Mouse (Mus musculus) kidney, adult 8-10 months (tissue): ENCODE measurements around the gene Wasf3.
"Not testable (repeated sequence)": the region's sequence is repeated elsewhere in the genome, so short reads cannot be mapped to it uniquely, and the experiment has no call there.

ENCODE experiments used
- DNase-seq, 2 experiments: peaks; one replicate each; pipeline ENCODE4 v3.0.0; 2022

The Wasf3 gene

DNA sequence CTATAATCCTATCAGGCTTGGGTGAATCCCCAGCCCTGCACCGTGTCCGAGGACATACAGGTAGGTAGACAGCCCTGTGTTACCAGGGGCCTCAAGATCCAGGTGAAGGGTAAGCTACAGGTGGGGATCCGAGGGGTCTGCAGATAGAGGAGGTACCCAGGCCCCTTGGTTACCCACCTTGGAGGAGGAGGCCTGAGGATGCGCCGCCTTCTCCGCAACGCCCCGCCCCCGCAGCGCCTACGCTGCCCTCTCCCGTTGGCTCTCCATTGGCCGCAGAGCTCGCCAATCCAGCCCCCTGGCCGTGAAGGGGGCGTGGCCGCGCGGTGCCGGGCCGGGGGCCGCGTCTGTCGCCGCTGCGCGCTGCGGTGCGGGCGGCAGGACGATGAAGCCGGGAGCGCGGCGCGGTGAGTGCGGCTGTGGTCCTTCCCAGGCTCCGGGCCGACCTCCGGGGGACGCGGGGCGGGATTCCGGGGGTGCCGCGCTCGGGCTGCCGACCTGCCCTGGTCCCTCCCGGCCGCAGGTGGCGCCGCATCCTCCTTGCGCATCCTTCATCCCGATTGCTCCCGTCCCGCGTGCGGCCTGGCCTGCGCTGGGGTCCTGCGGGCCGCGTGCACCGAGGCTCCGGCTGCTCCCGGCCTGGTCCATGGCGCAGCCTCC, at the start of gene Wasf3:
Wasf3 (plus strand) TSS at position 51 of the 657 bp plus-strand sequence.
- peak; percentile 48 to 49 for DNase-seq

DNA sequence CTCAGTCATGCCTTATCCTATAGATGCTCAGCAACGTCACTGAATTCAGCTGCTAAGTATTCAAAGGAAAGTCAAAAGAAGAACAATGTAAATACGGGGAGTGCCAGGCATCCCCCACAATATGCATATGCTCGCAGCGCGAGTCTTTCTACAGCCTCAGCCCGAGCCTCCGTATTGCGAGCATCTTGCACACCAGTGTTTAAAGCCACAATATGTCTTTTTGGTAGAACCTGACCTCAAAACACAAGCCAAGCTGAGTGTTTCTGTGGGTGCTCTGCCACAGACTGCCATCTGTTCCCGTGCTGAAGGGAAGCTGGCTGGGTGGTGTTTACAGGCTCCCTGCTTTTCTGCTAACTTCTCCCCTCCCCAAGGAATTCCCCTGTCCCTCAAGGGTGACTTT, 46.7 kb upstream of the Wasf3 start:
- no peak for DNase-seq

DNA sequence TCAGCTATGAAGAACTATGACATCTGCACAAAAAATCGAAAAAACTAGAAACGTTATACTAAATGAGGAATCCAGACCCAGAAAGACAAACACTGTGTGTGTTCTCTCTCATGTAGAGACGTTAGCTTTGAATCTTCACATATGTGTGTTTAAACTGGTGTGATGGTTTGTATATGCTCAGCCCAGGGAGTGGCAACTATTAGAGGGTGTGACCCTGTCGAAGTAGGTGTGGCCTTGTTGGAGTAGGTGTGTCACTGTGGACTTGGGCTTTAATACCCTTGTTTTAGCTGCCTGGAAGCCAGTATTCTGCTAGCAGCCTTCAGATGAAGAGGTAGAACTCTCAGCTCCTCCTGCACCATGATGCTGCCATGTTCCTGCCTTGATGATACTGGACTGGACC, 44.7 kb upstream of the Wasf3 start:
- DNase-seq: no peak

DNA sequence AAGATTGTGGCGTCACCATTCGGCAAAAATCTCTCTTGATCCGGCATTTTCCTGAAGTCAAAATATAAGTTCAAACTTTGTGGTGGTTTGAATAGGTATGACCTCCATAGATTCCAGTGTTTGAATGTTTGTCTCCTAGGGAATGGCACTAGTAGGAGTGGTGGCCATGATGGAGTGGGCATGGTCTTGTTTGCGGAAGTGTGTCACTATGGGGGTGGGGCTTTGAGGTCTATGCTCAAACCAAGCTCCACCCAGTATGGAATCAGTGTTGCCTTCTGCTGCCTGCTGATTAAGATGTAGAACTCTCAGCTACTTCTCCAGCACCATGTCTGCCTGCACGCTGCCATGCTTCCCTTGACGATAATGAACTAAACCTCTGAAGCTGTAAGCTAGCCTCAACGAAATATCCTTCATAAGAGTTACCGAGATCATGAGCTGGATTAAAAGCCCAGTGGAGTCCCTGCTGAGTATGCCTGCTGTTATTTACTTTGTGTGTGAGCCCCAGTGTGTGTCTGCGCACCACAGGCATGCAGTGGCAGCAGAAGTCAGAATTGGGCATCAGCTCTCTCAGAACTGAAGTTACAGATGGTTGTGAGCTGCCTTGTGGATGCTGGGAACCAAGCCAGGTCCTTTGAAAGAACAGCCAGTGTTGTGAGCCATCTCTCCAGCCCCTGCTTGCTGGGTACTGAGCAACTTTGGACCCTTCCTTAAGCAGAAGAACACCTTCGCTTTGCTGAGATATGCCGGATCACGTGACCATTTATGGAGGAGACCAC, 39.7 kb upstream of the Wasf3 start:
- DNase-seq: no peak

DNA sequence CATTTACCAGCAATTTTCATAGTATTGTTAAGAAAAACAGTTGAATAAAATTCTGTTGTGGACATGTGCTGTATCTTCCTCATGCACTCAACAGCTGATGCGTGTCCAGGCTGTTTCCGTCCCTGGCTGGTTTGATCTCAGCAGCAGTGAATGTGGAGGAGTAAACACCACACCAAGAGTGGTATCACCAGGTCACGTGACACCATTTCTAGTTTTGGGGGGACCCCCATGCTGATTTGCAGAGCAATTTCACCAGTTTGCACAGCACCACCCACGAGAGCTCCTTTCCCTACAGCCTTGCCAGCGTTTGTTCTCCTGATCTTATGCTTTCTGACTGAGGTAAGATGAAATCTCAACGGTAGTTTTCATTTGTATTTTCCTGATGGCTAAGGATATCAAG, 37.7 kb upstream of the Wasf3 start:
- no peak for DNase-seq

DNA sequence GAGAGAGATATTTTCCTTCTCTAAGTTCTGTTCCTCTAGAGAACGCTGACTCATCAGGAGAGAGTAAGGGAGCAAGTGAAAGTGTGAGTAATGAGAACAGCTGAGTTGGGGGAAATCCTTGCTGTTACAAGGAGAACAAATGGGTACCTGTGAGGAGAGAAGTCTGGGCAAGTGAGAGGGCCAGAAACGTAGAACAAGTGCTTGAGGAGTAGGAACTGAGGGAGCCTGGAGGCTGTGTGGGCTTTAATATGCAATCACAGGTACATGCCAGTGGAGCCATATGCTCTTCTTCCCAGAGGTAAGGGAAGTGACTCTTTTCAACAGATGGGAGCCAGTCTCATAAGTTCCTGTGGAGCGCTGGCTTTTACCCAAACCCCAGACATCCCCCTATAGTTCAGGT, 35.6 kb upstream of the Wasf3 start:
- no peak for DNase-seq

DNA sequence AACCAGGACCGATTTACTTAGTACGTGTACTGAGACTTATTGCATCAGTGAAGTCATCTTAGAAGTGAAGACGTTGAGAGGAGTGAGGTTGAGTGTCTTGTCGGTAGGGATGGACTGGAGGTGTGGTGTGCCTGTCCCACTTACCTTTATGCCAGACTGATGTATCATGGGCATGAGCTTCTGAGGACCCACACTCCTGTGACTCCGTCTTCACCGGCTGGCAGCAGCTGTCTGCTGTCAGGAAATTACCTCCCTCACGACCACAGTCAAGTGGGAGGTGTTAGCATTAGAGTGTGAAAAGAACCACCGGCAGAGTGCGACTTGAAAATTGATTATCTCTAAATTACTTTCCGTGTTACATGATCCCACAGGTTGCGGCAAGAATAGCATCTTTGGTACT, 34.0 kb upstream of the Wasf3 start:
- DNase-seq: no peak

DNA sequence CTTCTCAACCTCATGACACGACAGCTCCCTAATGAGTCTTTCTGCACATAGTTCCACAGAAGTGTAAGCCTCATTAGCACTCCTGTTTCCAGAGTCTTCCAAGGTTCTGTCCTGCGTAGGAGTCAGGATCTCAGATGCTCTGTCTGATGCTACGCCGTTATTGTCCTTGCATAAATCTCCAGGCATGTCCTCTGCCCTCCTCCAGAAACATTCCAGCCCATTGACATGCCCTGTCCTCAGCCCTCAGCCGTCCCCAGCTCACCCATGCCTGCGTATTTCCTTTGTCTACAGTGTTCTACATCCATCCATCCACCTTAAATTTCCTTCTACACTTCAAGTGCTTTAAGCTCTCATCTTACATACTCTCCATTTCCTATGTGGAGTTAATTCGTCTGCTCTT, 32.8 kb upstream of the Wasf3 start:
- no peak for DNase-seq

DNA sequence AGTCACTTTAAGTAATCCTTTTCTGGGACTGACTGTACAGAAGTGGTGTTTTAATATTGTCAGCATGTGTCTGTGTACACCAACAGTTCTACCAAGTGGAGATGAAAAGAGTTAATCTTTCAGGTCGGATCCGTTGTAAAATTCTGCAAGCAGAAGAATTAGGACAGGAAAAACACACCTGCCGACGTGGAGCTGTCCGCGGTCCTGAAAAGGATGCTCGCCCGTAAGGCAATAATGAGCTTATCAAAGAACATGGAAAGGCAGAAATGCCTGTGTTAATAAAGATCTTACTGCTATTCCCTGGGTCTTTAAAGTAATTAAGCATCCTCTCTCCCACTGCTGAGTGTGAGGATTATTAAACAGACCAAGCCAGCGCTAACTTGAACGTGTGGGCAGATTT, 24.4 kb upstream of the Wasf3 start:
- peak in 1 of 2 experiments; percentile 25 for DNase-seq

DNA sequence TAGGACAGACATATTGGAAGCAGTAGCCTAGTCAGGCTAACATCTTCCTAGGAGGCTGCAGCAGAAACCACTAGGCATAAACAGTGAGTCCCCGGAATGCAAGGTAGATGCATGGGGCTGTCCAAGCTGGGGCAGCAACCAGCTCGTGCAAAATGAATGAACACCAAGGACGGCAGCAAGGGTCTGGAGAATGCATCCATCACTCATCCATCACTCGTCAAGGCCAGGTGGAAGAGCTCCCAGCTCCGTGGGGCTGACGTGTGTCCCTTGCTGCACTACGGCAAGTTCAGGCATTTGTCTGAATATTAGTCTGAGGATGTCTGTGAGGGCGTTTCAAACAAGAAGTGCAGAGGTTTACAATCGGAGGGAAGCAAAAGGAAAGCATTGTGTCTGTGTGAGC, 22.1 kb upstream of the Wasf3 start:
- no peak for DNase-seq

DNA sequence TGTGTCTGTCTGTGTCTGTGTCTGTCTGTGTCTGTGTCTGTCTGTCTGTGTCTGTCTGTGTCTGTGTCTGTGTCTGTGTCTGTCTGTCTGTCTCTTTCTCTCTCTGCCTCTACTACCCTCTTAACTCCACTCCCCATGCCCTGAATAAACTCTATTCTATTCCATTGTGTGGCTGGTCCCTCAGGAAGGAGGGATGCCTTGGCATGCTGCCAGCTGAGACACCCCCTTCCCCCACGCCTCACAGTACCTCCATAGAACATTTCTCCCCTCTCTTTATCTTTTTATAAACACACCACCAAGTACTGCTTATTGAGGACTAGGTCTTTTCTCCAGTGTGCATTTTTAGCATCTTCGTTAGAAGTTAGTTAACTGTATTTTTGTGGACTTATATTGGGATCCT, 16.4 kb upstream of the Wasf3 start:
- no peak for DNase-seq

DNA sequence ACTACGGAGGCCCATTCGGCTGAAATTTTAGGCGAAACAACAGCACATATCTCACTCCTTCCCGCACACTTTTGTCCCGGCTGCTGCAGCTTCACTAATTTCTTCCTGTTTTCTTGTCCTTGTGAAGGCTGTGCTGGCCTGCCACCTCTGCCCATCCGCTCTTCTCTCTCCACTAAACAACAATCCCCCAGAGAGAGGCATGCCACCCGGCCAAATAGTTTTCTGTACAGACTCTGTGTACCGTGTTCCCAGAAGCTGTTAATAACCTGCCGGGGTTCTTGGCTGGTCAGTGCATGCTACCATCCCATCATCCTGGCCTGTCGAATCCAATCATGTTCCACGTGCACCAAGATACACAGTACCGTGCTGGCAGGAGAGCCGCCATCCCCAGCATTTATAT, 15.8 kb upstream of the Wasf3 start:
- no peak for DNase-seq

DNA sequence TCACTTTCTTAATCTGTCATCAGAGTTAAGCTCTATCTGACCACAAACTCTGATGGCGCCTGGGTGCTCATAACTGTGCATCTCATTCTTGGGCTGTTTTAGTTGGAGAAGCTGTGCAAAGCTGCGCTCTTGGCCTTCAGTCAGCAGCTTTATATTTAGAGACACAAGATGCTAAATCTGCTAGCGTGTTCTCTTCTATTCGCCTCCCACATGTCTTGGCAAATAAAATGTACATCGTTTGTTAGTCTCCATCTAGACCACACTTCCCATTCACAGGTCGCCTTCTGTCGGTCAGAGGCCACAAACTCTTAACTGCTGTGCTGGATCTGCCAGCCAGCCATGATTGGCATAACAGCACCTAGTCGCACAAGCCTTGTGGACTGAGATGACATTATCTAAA, 14.0 kb upstream of the Wasf3 start:
- DNase-seq: no peak

DNA sequence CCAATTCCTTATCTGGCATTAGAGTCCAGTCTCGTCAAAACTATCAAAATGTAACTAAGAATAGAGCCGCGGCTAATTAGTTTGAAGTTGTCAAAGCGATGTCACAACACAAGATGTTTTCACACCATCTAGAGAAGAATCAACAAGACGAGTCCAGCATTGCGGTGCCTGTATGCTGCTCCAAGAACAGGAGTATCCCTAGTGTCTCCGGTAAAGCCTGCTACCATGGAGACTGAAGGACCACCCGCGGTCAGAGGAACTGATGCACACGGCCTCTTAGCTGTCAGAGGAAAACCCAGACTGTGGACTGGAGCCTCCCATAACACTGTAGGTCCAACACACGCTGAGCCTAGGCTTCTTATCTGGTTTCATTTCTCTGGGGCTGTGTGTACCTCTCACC, 11.5 kb upstream of the Wasf3 start:
- DNase-seq: no peak

DNA sequence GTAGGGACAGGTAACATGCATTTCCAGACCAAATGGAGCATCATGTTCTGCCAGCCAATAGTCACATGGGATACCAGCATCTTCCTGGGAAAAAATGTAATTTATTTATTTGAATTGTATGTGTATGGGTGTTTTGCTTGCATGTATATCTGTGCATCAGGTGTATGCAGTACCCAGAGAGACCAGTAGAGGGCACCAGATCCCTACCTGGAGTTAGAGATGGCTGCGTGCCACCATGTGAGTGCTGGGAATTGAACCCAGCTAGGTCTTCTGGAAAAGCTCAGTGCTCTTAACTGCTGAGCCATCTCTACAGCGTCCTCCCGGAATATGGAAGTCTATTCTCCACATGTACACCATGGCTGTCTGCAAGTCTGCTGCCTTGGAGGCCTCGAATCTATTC, 8.2 kb upstream of the Wasf3 start:
- peak in 1 of 2 experiments; percentile 30 for DNase-seq

DNA sequence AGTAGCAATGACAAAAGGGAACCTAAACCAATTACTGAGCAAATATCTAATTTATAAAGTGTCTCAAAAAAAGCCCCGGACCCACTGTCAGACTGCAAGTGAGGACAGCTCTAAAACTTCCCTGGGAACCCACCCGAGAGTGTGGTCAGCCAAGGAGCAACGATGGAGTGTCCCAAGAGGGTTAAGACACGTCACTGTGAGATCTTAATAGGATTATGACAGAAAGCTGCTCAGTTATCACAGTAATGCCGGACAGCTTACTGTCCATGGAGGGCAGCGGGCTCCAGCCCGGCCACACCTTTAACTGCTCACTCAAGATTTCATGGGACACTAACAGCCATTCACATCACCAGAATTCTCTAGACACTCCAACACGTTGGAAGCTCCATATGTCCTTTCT, 4.7 kb upstream of the Wasf3 start:
- DNase-seq: no peak

DNA sequence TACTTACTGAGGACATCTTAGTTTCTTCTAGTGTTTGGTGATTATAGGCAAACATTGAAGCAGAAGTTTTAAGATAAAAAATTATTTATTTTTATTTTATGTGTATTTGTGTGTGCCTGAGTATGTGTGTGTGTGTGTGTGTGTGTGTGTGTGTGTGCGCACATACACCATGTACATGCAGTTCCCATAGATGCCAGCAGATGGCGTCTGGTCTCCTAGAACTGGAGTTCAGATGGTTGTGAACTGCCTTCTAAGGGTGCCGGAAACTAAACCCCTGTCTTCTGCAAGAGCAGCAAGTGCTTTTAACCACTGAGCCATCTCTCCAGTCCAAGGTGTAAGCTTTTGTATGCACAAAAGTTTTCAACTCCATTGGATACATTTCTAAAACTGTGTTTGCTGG, 2.5 kb upstream of the Wasf3 start:
- DNase-seq: no peak

DNA sequence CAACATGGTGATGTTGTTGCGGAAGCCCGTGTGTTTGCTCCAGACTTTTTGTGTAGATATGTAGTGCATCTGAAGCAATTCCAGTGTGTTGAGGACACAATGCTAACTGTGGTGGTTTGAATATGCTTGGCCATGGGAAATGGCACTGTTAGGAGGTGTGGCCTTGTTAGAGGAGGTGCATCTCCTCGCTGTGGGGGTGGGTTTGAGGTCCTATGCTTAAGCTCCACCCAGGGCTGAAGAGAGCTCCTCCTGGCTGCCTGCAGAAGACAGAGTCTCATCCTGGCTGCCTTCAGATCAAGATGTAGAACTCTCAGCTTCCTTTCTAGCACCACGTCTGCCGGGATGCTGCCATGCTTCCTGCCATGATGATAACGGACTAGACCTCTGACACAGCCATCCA, 1.4 kb upstream of the Wasf3 start:
- DNase-seq: no peak

DNA sequence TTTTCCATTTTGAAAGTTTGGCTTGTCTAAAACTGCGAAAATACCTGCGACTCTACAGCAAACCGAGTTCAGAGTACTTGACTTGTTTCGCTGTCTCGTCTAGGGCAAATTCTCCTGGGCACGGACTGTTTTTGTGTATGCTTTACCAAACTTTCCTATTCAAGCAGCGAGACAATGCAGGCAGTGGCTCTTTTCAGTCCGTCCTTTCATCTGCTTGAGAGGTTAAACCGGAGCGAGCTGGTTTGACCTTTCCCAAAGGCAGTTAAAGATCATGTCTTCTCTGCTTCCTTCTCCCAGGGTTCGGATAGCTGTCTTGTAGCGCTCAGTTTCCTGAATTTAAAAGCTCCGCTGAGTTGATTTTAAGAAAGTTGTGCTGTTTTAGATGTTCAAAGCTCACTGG, 1.2 kb downstream of the Wasf3 start:
- no peak for DNase-seq

DNA sequence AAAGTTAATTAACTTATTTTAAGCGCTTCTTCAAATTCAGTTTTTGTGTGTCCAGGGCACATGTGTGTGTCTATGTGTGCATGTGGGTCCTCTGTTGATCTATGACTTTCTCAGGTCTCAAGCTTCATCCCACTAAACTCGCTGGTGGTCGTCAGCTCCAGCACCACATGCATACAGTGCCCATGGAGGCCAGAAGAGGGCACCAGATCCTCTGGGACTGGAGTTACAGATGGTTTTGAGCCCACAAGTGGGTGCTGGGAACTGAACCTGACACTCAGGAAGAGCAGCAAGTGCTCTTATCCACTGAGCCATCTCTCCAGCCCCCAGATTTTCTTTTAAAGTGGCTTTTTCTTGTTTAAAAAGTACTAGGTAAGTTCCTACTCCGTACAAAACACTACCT, 2.1 kb downstream of the Wasf3 start:
- no peak for DNase-seq

DNA sequence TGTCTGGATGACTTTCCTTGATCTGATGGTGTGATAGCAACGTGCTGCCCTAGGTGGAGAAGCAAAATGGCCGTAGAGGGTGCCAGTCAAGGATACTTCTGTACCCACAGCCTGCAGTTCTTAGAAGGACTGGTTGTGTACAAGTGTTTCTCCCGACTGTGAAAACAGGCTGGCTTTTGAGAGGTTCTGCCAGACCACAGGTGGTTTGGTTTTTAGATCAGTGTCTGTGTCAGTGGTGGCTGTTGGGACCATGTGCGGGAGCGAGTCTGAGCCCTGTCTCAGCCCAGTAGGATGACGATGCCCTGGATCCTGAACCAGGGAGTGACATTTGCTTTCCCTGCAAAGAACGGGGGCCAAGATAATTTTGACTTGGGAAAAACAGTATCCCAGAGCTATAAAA, 9.8 kb downstream of the Wasf3 start:
- no peak for DNase-seq

DNA sequence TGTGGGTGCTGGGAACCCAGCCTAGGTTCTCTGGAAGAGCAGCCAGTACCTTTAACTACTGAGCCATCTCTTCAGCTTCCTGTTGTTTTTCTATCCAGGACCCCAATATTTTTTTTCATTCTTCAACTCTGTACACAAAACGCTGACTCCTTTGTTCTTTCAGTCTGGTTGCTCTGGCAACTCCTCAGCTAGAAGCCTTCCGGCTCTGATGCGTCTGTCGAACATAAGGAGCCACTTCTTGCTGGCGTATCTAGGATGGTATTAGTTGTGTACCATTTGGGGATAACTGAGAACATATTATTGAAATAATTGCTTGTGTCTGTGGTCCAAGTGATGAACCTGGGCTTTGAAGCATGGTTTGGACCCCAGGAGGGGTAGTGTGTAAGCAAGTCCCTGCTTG, 12.5 kb downstream of the Wasf3 start:
- no peak for DNase-seq

DNA sequence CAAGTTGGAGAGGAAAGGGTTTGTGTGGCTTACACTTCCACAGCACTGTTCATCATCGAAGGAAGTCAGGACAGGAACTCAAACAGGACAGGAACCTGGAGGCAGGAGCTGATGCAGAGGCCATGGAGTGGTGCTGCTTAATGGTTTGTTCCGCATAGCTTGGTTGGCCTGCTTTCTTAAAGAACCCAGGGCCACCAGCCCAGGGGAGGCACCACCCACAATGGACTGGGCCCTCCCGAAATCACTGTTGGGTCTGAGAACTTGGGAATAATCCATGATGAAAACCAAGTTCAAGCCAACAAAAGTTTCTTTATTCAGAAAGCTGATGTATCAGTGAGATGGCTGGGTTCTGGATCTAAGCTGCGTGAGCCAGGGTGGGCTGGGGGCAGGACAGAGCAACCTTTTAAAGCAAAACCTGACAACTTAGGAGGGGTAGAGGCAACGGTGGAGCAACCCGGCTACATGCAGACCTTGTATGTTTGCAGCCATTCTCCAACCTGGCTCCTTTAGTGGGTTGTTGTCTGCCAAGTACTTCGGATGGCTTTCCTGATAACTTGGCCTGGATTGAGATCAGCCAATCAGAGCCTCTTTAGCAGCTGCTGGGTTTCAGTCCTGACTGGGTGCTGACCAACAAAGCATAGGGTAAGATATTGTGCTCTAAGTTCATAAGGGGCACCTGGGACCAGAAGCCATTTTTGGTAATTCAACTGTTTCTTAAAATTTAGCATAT, 13.8 kb downstream of the Wasf3 start:
- no peak for DNase-seq

DNA sequence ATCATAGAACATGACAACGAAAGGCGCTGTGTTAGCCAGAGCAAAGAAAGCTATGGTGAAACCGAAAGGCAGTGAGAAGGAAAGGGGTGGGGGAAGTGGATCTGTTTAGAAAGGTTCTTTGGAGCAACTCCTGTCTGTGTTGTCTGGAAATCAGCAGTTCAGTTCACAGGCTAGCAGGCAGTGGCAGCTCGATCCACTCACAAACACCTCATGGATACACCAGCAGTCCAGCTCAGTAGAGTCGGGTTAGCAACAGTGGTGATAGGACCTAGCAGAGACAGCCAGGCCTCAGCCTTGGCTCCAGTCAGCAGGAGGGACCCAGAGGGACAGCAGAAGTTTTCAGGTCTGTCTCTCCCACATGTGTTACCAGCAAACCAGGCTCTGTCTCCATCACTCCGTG, 16.2 kb downstream of the Wasf3 start:
- not testable (repeated sequence) for DNase-seq
